Mouse (Mus musculus) adrenal gland, postnatal 4 days (tissue): Measurements from ENCODE around the gene Cmip. TPM values are rescaled to one million over a fixed set of nuclear protein-coding genes. Genes with fewer than 3 reads are reported as not detected.

Experiments used
- DNase-seq, 2 experiments: peaks; one replicate each; pipeline ENCODE4 v3.0.0; 2021 to 2022; ENCODE audit warnings: low spot score in 2 of 2, mixed read lengths in 2 of 2
- total RNA-seq, 2 experiments: library from RNA; stranded (reverse); gene quantifications; 2 replicates each; pipeline ENCODE4 v1.2.3; 2021

Cmip gene
- total RNA-seq, 2 experiments from 2014 or later, result 120 to 133 TPM

GRCm38 (mm10) chr8:117322715-117323310, 65.9 kb downstream of the Cmip start:
- DNase-seq, result no peak

- no peak for DNase-seq
Observed at GRCm38 (mm10) chr8:117324821-117325220, 68.0 kb downstream of the Cmip start.

- no peak for DNase-seq
Observed at GRCm38 (mm10) chr8:117326735-117327134, 69.9 kb downstream of the Cmip start.

- no peak for DNase-seq
Observed at GRCm38 (mm10) chr8:117327385-117327837, 70.5 kb downstream of the Cmip start.

GRCm38 (mm10) chr8:117328758-117329157, 71.9 kb downstream of the Cmip start:
- DNase-seq, result no peak

GRCm38 (mm10) chr8:117329167-117329566, 72.3 kb downstream of the Cmip start:
- no peak for DNase-seq

GRCm38 (mm10) chr8:117329903-117330302, 73.0 kb downstream of the Cmip start:
- no peak for DNase-seq

GRCm38 (mm10) chr8:117332229-117333010, 75.6 kb downstream of the Cmip start:
- DNase-seq, result no peak

GRCm38 (mm10) chr8:117333619-117334018, 76.8 kb downstream of the Cmip start:
- peak in 1 of 2 experiments; percentile 52 for DNase-seq

GRCm38 (mm10) chr8:117334058-117334747, 77.3 kb downstream of the Cmip start:
- no peak for DNase-seq

GRCm38 (mm10) chr8:117334748-117335393, 78.0 kb downstream of the Cmip start:
- DNase-seq, result no peak

- no peak for DNase-seq
Observed at GRCm38 (mm10) chr8:117335423-117335822, 78.6 kb downstream of the Cmip start.

GRCm38 (mm10) chr8:117337188-117337587, 80.3 kb downstream of the Cmip start:
- no peak for DNase-seq

- DNase-seq, result no peak
Observed at GRCm38 (mm10) chr8:117338678-117339077, 81.8 kb downstream of the Cmip start.

- DNase-seq, result no peak
Observed at GRCm38 (mm10) chr8:117339296-117339957, 82.6 kb downstream of the Cmip start.

GRCm38 (mm10) chr8:117339958-117340651, 83.2 kb downstream of the Cmip start:
- no peak for DNase-seq

GRCm38 (mm10) chr8:117340800-117341199, 83.9 kb downstream of the Cmip start:
- no peak for DNase-seq

- DNase-seq, result no peak
Observed at GRCm38 (mm10) chr8:117342735-117343385, 86.0 kb downstream of the Cmip start.

GRCm38 (mm10) chr8:117343484-117343883, 86.6 kb downstream of the Cmip start:
- no peak for DNase-seq

- DNase-seq, result no peak
Observed at GRCm38 (mm10) chr8:117344899-117345298, 88.0 kb downstream of the Cmip start.
